Mouse (Mus musculus): Measurements from ENCODE around the gene Tnpo1. TPM values are rescaled to one million over a fixed set of nuclear protein-coding genes. Genes with fewer than 3 reads are reported as not detected.

Gene Tnpo1
- 25.6 and 44.0 TPM in 2 replicates for polyA plus RNA-seq (2012; rRNA removed; ENCODE audit: low replicate concordance)

DNA sequence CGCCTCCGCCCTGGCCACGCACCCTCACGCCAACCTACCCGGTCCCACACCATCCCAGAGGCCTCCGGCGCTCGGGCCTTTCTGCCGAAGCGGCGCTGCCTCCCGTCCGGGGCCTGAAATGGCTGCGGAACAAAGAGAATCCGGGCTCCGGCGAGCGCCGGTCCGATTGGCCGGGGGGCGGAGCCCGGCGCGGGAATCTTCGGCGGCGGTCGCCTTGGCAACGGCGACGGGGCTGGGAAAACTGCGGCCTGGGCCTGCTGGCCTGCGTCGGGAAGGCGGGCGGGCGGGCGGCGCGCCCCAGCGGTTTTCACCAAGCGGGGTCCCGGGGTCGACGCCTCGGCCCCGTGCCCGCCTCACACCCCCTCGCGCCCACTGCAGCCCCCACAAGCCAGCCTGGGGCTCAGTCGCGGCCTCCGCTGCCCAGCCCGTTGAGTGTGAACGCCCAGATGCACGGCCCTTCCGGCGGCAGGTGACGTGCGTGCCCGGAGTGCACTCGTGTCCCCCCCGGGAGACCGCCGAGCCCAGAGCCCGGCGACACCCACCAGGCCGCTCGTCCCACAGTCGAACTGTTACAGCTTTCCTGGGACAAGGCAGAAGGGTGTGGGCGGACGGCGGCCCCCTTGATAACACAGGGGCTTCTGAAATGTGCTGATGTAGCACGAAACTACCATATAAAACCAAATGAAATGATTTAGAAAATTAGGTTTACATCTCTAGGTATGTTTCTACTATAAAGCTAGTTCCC is at the start of gene Tnpo1:
TSS of gene Tnpo1 (minus strand) at position 172 of the 745 bp plus-strand sequence.

GRCm38 (mm10) chr13:98815147-98815785 is 110.9 kb downstream of the Tnpo1 start, which contains the start of gene Fcho2:
Gene Fcho2, minus strand, starts transcription at chr13:98815449.

Other genes starting within 250 kb of the Tnpo1 start
- gene Tmem171, start 231.6 kb downstream of the Tnpo1 start, polyA plus RNA-seq (2012; rRNA removed; ENCODE audit: low replicate concordance), result 0.13 and 3.5 TPM in 2 replicates
- gene Fcho2, start 110.9 kb downstream of the Tnpo1 start, polyA plus RNA-seq (2012; rRNA removed; ENCODE audit: low replicate concordance), result 19.3 and 21.2 TPM in 2 replicates
- gene 1700024P04Rik, start 58.2 kb upstream of the Tnpo1 start, polyA plus RNA-seq (2012; rRNA removed; ENCODE audit: low replicate concordance), result not detected in 2 replicates

Data from subcutaneous adipose tissue, adult 2 months (tissue).